Mouse (Mus musculus) midbrain, embryonic 12.5 days (tissue): ENCODE measurements at regions not wholly inside any gene's neighbourhood (a gene's known extent, or its start where the extent isn't known, plus 50 kb on each side); places are given as distances from the start of the nearest gene placed in this dataset.
A peak's percentile ranks its signal among the peaks of the same experiment; 100 is the strongest.

Experiments used
- ATAC-seq: fragments of 200-750 bp; cut with Nextera tagmentation; 2 replicates; pipeline ENCODE4 v1.8.0; 2017; ENCODE audit warnings: low read depth, moderate TSS enrichment, moderate library complexity; ENCODE audit not compliant: low FRiP score
- H3K27ac ChIP-seq: fragments of 300-500 bp; sonication (generic); replicated peaks from 2 replicates; pipeline ENCODE4 v1.5.1; 2016; ENCODE audit warnings: mild to moderate bottlenecking
- H3K27me3 ChIP-seq: fragments of 300-500 bp; sonication (generic); 2 replicates; pipeline ENCODE4 v1.6.1; 2016; ENCODE audit warnings: mild to moderate bottlenecking
- H3K36me3 ChIP-seq: fragments of 300-500 bp; sonication (generic); 2 replicates; pipeline ENCODE4 v1.6.1; 2016
- H3K4me1 ChIP-seq: fragments of 300-500 bp; sonication (generic); 2 replicates; pipeline ENCODE4 v1.6.1; 2016
- H3K4me2 ChIP-seq: fragments of 300-500 bp; sonication (generic); replicated peaks from 2 replicates; pipeline ENCODE4 v1.6.1; 2016; ENCODE audit warnings: mild to moderate bottlenecking, moderate library complexity
- H3K4me3 ChIP-seq: fragments of 300-500 bp; sonication (generic); 2 replicates; pipeline ENCODE4 v1.5.1; 2016; ENCODE audit warnings: mild to moderate bottlenecking
- H3K9ac ChIP-seq: fragments of 300-500 bp; sonication (generic); replicated peaks from 2 replicates; pipeline ENCODE4 v1.6.1; 2016; ENCODE audit warnings: mild to moderate bottlenecking, moderate library complexity
- H3K9me3 ChIP-seq: fragments of 300-500 bp; sonication (generic); 2 replicates; pipeline ENCODE4 v1.6.1; 2016; ENCODE audit warnings: mild to moderate bottlenecking
- WGBS: fragments of 180-500 bp; shearing (Covaris S2); methylation state at CpG from one replicate; pipeline ENCODE4 v1.1.7; 2016; 5-methylcytosine and 5-hydroxymethylcytosine counted together

GRCm38 (mm10) chr11:57958233-57958632 is 50.6 kb upstream of the Larp1 start:
- no peak overlapping the region for H3K9ac ChIP-seq
- 84% methylated on average over 7 of the region's 7 CpGs for WGBS
- H3K4me1 ChIP-seq, result peaks cover 8% of the 10 kb centered on the region
- H3K36me3 ChIP-seq, result no peaks in the 10 kb centered on the region
- no peaks in the 10 kb centered on the region for H3K9me3 ChIP-seq
- H3K4me2 ChIP-seq, result no peak overlapping the region
- no peak overlapping the region for H3K4me3 ChIP-seq
- no peak overlapping the region for H3K27ac ChIP-seq
- H3K27me3 ChIP-seq, result no peaks in the 10 kb centered on the region
- ATAC-seq, result no peak

GRCm38 (mm10) chr11:57956909-57957308 is 52.0 kb upstream of the Larp1 start:
- Histone ChIP-seq H3K36me3 (no peaks in the 10 kb centered on the region), H3K4me3 (no peak overlapping the region), H3K9me3 (no peaks in the 10 kb centered on the region), H3K27ac (no peak overlapping the region), H3K4me1 (peaks cover under 1% of the 10 kb centered on the region; the same call in 1 of the 2 replicates), H3K27me3 (no peaks in the 10 kb centered on the region), H3K9ac (no peak overlapping the region), H3K4me2 (no peak overlapping the region)
- 89% methylated on average over 9 of the region's 9 CpGs for WGBS
- ATAC-seq, result no peak

- no peaks in the 10 kb centered on the region for H3K36me3 ChIP-seq
- H3K4me3 ChIP-seq, result no peak overlapping the region
- H3K27me3 ChIP-seq, result no peaks in the 10 kb centered on the region
- no peak overlapping the region for H3K9ac ChIP-seq
- WGBS, result 85% methylated on average over 2 of the region's 2 CpGs
- H3K9me3 ChIP-seq, result no peaks in the 10 kb centered on the region
- no peak overlapping the region for H3K27ac ChIP-seq
- H3K4me2 ChIP-seq, result no peak overlapping the region
- H3K4me1 ChIP-seq, result no peaks in the 10 kb centered on the region
- no peak for ATAC-seq
These were observed 52.8 kb upstream of the Larp1 start for GRCm38 (mm10) chr11:57956076-57956475.

GRCm38 (mm10) chr11:57955476-57955875 is 53.4 kb upstream of the Larp1 start:
- Histone ChIP-seq H3K4me1 (no peaks in the 10 kb centered on the region), H3K27ac (no peak overlapping the region), H3K36me3 (no peaks in the 10 kb centered on the region), H3K9ac (no peak overlapping the region), H3K9me3 (no peaks in the 10 kb centered on the region), H3K4me3 (no peak overlapping the region), H3K27me3 (no peaks in the 10 kb centered on the region), H3K4me2 (no peak overlapping the region)
- no peak for ATAC-seq
- whole genome bisulfite sequencing, result 89% methylated on average over 7 of the region's 7 CpGs

- H3K27me3 ChIP-seq, result no peaks in the 10 kb centered on the region
- H3K9me3 ChIP-seq, result no peaks in the 10 kb centered on the region
- no peak overlapping the region for H3K9ac ChIP-seq
- WGBS, result 78% methylated on average over 10 of the region's 10 CpGs
- no peaks in the 10 kb centered on the region for H3K36me3 ChIP-seq
- H3K4me1 ChIP-seq, result no peaks in the 10 kb centered on the region
- ATAC-seq, result no peak
- H3K27ac ChIP-seq, result no peak overlapping the region
- no peak overlapping the region for H3K4me2 ChIP-seq
- H3K4me3 ChIP-seq, result no peak overlapping the region
These were observed 54.2 kb upstream of the Larp1 start for GRCm38 (mm10) chr11:57954510-57955184.

GRCm38 (mm10) chr11:57953694-57954093 is 55.2 kb upstream of the Larp1 start:
- WGBS, result 84% methylated on average over 7 of the region's 7 CpGs
- no peak overlapping the region for H3K4me2 ChIP-seq
- H3K27me3 ChIP-seq, result no peaks in the 10 kb centered on the region
- no peak for ATAC-seq
- H3K27ac ChIP-seq, result no peak overlapping the region
- no peak overlapping the region for H3K4me3 ChIP-seq
- no peaks in the 10 kb centered on the region for H3K36me3 ChIP-seq
- no peak overlapping the region for H3K9ac ChIP-seq
- no peaks in the 10 kb centered on the region for H3K9me3 ChIP-seq
- H3K4me1 ChIP-seq, result no peaks in the 10 kb centered on the region

- Histone ChIP-seq H3K27me3 (no peaks in the 10 kb centered on the region), H3K4me2 (no peak overlapping the region), H3K9me3 (no peaks in the 10 kb centered on the region), H3K4me1 (no peaks in the 10 kb centered on the region), H3K36me3 (no peaks in the 10 kb centered on the region), H3K9ac (no peak overlapping the region), H3K27ac (no peak overlapping the region), H3K4me3 (no peak overlapping the region)
- no peak for ATAC-seq
- 79% methylated on average over 3 of the region's 3 CpGs for WGBS
These were observed 56.2 kb upstream of the Larp1 start for GRCm38 (mm10) chr11:57952619-57953018.

GRCm38 (mm10) chr11:57951541-57952326 is 57.1 kb upstream of the Larp1 start:
- no peak overlapping the region for H3K9ac ChIP-seq
- H3K27ac ChIP-seq, result no peak overlapping the region
- no peak for ATAC-seq
- H3K36me3 ChIP-seq, result no peaks in the 10 kb centered on the region
- H3K4me2 ChIP-seq, result no peak overlapping the region
- H3K4me1 ChIP-seq, result no peaks in the 10 kb centered on the region
- no peak overlapping the region for H3K4me3 ChIP-seq
- H3K9me3 ChIP-seq, result no peaks in the 10 kb centered on the region
- no peaks in the 10 kb centered on the region for H3K27me3 ChIP-seq
- 84% methylated on average over 20 of the region's 20 CpGs for WGBS

GRCm38 (mm10) chr11:57950989-57951388 is 57.9 kb upstream of the Larp1 start:
- Histone ChIP-seq H3K4me3 (no peak overlapping the region), H3K9ac (no peak overlapping the region), H3K4me1 (no peaks in the 10 kb centered on the region), H3K4me2 (no peak overlapping the region), H3K27me3 (no peaks in the 10 kb centered on the region), H3K27ac (no peak overlapping the region), H3K36me3 (no peaks in the 10 kb centered on the region), H3K9me3 (no peaks in the 10 kb centered on the region)
- no peak for ATAC-seq
- WGBS, result 1% methylated on average over 4 of the region's 4 CpGs

GRCm38 (mm10) chr11:57949067-57949466 is 59.8 kb upstream of the Larp1 start:
- 79% methylated on average over 9 of the region's 9 CpGs for WGBS
- Histone ChIP-seq H3K4me2 (no peak overlapping the region), H3K4me1 (no peaks in the 10 kb centered on the region), H3K36me3 (no peaks in the 10 kb centered on the region), H3K4me3 (no peak overlapping the region), H3K9me3 (no peaks in the 10 kb centered on the region), H3K27me3 (no peaks in the 10 kb centered on the region), H3K27ac (no peak overlapping the region), H3K9ac (no peak overlapping the region)
- ATAC-seq, result no peak

GRCm38 (mm10) chr11:57947347-57947746 is 61.5 kb upstream of the Larp1 start:
- H3K27me3 ChIP-seq, result no peaks in the 10 kb centered on the region
- WGBS, result 86% methylated on average over 4 of the region's 4 CpGs
- no peaks in the 10 kb centered on the region for H3K4me1 ChIP-seq
- H3K27ac ChIP-seq, result no peak overlapping the region
- no peak for ATAC-seq
- no peaks in the 10 kb centered on the region for H3K36me3 ChIP-seq
- no peaks in the 10 kb centered on the region for H3K9me3 ChIP-seq
- no peak overlapping the region for H3K4me2 ChIP-seq
- no peak overlapping the region for H3K4me3 ChIP-seq
- no peak overlapping the region for H3K9ac ChIP-seq

- Histone ChIP-seq H3K27me3 (peaks cover 9% of the 10 kb centered on the region), H3K4me2 (peak overlapping the region; percentile 52), H3K36me3 (no peaks in the 10 kb centered on the region), H3K4me1 (peaks cover 8% of the 10 kb centered on the region; the same call in 1 of the 2 replicates), H3K4me3 (peak overlapping the region; percentile 25; the same call in 1 of the 2 replicates), H3K9ac (no peak overlapping the region), H3K9me3 (no peaks in the 10 kb centered on the region), H3K27ac (no peak overlapping the region)
- 19% methylated on average over 13 of the region's 13 CpGs for WGBS
- ATAC-seq, result no peak; the same call in 1 of the 2 replicates
These were observed 74.4 kb upstream of the Larp1 start for GRCm38 (mm10) chr11:57934391-57934850.
